Mouse (Mus musculus): ENCODE data around the gene Trp53bp1.

The Trp53bp1 gene

DNA sequence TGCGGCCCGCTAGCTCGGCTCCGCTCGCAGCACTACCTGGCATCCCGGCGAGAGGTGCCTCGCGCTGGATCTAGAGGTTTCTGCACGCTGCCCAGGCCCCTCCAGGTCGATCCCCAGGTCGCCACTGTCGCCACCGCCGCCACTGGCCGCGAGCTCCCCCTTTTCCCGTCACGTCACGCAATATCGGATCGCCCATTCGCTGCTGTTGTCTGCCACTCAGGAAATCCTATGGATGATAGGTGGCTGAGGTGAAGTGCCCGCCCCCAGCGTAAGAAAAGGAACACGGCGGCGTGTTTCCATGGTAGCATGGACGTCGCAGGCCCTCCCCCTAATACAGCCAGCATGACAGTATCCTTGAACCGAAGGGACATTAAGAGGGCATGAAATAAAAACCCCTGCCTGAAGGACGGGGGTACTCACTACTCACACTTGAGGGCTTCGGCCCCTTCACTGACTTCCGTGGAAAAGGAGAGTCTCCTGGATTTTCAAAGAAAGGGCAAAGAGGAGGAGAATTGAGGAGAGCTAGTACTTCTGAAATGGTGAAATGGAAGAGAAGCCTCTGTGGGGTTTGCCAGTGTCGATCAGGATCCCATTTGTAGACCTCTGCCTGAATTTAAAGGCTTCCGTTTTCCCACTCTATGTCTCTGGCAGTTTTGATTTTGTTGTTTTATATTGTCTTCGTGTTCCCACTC lies at the start of gene Trp53bp1:
Gene Trp53bp1, minus strand, starts transcription at position 172 of the 692 bp plus-strand sequence.
- DNase-seq (ENCODE audit: low read depth, low spot score) = peak; percentile 91

DNA sequence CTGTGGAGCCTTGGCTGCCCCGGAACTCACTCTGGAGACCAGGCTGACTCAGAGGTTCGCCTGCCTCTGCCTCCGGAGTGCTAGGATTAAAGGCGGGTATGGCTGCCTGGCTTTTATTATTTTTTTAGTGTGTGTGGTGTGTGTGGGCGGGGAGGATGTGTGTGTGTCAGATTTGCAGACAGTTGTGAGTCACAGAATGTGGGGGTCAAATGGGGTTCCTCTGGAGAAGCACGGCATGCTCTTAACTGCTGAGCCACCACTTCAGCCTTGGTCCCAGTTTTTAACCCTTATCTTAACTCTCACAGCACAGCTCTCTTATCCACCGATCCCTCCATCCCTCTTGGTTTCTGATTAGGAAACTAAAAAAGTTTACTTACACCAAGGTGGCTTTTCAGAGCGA lies 45.1 kb upstream of the Trp53bp1 start:
- no peak for DNase-seq (ENCODE audit: low read depth, low spot score)

GRCm38 (mm10) chr2:121308997-121309416 lies 37.8 kb upstream of the Trp53bp1 start:
- no peak for DNase-seq (ENCODE audit: low read depth, low spot score)

- DNase-seq (ENCODE audit: low read depth, low spot score) = no peak
Observed at GRCm38 (mm10) chr2:121300036-121300435, 28.8 kb upstream of the Trp53bp1 start.

DNA sequence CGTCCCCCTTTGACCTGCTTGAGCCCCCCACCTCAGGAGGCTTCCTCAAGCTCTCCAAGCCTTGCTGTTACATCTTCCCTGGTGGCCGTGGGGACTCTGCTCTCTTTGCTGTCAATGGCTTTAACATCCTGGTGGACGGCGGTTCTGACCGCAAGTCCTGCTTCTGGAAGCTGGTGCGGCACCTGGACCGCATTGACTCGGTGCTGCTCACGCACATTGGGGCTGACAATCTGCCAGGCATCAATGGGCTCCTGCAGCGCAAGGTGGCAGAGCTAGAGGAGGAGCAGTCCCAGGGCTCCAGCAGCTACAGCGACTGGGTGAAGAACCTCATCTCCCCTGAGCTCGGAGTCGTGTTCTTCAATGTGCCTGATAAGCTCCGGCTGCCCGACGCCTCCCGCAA lies 28.3 kb upstream of the Trp53bp1 start:
- DNase-seq (ENCODE audit: low read depth, low spot score) = no peak

DNA sequence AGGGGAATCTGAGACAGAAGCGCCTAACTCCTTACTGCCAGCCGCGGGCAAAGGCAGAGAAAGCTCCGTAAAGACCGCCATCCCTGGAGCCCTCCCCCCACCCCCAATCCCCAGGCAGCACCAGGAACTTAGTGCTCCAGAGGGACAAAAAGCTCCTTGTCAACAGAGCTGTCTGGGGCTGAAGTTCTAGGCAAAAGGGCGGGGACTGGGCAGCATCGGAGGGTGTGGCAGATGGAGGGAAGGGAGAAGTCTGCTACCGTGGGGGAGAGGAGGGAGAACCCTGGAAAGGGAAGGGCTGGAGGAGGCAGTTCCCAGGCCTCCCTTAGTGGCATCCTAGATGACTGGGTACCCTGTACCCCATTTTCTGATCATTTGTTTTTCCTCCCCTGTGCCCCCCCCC lies 26.9 kb upstream of the Trp53bp1 start:
- DNase-seq (ENCODE audit: low read depth, low spot score) = no peak

DNA sequence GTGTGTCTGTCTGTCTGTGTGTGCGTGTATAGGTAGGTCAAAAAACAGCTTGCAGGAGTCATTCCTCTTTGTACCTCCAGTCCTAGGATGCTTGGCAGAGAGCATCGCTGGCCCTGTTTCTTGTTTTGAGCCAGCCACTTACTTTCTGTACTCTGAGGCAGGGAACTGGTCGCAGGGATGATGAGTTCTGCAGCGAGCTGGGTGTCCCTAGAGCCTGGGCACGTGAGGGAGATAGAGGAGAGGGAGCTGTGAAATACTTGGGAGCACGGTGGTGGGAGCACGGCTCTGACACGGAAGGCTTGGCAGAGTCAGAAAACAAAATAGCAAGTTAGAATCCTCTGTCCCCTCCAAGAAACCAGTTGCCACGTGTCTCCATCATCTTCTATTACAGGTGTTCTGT lies 26.5 kb upstream of the Trp53bp1 start:
- DNase-seq (ENCODE audit: low read depth, low spot score) = no peak

- no peak for DNase-seq (ENCODE audit: low read depth, low spot score)
Observed at GRCm38 (mm10) chr2:121296754-121297231, 25.6 kb upstream of the Trp53bp1 start.

DNA sequence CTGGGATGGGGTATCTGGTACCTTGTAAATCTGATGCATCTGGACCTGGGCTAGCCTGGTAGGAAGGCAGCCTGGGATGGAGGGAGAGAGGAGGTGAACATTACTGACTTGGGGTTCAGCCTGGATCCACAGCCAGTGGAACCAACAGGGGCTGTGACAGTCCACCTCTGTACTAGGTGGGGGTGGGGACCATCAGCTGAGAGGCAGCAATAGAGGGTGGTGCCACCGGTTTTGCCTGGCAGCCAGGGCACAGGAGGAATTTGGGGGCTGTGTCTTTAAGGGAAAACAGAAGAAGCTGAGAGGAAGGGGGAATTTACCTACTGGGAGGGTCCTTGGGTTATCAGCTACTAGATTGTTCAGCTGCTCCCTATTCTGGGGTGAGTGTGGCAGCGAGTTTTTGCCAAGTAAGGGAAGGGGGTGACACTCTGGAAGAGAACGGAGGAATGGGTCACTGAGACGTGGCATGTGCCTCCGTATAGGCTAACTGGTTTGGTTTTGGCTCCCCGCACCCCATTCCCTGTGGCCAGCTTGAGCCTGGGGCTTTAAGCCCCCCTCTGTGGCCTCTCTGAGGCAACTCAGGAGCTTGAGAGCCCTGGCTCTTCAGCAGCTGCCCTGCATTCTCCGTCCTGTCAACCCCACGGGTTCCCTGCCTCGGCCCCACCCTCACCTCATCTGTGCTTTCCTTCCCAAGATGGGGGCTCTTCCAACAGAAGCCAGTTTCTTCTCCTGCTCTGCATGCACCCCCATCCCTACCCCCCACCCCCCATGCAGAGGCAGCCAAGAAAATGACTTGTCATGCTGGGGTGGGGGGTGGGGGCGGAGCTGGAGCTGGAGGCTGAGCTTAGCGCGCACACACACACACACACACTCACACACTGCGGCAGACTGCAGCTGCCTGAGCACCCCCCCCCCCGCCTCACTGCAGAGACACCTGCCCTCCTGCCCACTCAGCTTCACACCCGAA lies 24.7 kb upstream of the Trp53bp1 start:
- no peak for DNase-seq (ENCODE audit: low read depth, low spot score)

- DNase-seq (ENCODE audit: low read depth, low spot score) = no peak
Observed at GRCm38 (mm10) chr2:121294753-121295607, 23.8 kb upstream of the Trp53bp1 start.

DNA sequence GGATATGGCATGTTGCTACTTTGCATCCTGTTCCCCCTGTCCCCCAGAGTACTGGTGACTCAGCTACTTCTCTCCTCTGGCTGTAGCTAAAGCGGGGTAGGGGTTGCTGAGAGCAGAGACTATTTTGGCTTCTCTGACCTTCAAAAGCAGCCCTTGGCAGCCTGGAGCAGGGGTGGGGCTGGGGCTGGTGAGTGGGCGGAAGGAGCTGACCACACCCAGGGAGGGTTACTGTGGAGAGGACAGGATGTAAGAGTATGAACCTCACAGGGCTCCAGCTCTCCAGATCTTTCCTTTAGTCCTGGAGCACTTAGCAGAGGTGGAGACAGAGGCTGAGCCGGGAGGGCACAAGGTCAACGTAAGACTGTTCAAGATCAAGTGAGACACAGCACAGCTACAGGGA lies 23.0 kb upstream of the Trp53bp1 start:
- DNase-seq (ENCODE audit: low read depth, low spot score) = no peak

DNA sequence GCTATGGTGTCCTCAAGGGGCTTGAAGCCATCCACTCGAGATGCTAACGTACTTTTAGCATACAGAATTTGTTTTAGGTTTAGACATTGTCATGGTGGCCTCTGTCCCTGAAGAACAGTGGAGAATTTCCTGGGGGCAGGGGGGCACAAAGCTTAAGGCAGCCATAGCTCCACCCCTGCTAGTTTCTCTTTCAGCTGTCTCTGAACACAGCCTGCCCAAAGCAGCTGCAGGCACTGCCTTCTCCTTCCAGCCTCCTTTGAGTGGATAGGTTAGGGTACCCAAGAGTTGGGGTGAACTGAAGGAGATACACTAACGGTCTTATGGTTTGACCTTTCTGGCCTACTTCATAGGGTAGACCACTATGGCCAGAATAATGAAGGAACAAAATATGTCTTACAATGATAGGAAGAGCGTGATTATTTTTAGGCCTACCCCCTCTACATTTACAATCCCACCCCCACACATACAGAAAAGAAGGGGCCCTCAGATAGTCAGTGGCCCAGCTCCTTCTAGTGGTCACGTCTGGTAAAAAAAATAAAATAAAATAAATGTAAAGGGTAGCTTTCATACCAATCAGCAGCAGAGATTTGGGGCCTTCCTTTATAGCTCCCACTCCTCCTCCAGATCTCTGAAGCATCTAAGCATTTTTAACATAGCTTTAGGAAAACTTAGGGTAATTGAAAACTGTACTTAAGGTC lies 21.3 kb upstream of the Trp53bp1 start:
- no peak for DNase-seq (ENCODE audit: low read depth, low spot score)

DNA sequence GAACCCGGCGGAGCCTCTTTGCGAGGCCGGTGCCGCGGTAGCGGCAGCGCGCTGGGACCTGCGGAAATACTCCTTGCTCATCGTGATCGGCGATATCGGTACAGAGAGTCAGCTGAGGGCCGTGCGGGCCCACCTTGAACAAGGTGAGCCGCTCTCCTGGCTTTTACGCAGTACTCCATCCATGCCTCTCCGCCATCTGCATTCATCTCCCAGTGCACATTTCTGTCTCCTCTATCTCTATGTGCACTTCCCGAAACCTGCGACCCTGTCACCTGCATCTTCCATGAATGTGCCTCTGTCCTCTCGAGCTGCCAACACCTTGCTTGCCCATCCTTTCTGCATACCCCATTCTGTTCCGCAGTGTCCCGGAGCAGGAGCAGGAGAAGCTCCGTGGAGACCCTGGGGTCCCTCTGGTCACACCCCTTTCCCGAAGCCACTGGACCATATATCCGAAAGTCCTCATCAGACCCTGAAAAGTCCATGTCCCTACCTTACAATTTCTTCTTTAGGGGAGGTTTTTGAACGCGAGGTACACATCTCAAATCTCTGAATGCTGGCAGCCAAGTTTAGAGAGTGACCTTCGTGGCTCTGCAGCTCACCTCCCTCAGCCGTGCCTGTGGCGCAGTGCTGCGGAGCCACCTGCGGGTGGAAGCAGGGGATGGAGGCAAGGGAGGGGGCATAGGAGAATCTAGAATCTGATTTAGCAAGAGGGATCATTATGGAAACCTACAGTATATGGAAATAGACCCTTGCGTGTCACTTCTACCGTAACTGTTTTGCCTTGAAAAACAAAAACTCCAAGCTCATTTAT lies 18.7 kb upstream of the Trp53bp1 start:
- DNase-seq (ENCODE audit: low read depth, low spot score) = no peak

GRCm38 (mm10) chr2:121288901-121289729 lies 17.9 kb upstream of the Trp53bp1 start, which contains the start of gene Map1a:
TSS of gene Map1a (plus strand) at chr2:121289600.
- DNase-seq (ENCODE audit: low read depth, low spot score) = peak; percentile 95

DNA sequence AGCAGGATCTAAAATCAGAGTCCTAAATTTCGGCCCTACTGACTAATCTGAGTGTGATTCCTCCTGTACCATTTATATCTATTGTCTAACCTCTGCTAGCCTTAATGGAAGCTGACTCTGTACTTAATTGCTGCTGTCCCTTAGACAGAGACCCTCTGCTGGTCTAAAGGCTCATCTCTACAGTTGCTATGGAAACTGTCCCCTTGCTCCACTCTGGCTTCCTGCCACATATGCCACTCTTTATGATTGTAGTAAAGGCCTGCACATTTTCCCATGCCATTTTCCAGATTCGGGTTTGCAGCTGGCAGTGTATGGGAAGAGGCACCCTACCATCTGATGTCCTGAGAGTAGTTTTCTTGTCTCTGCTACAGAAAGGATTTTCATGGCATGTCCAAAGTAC lies 16.6 kb upstream of the Trp53bp1 start:
- DNase-seq (ENCODE audit: low read depth, low spot score) = no peak

DNA sequence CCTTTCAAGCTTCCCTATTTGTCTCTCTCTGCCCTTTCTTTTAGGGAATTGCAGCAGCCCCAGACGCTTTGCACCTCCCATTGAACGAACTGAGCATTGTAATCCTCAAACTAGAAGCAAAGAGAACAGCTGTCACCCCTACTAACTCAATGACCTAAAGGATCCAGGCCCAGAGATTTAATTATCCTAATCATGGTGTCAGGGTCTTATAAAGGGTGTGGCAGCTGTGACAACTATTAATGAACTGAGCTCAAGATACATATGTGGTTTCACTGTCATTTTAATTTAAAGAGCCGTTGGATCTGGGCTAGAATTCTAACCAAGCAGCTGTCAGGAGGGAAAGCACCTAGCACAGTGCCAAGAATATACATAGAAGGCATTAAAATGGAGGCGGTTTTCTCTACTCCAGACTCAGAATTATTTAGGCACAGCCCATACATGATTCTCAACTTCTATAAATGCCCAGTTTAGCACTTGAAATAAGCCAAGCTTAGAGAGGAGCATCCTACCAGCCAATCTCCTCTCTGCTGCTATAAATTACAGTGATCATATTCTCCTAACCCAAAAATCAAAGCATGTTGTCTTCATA lies 815 bp upstream of the Trp53bp1 start:
- no peak for DNase-seq (ENCODE audit: low read depth, low spot score)

GRCm38 (mm10) chr2:121270521-121271235 lies 529 bp downstream of the Trp53bp1 start:
- peak; percentile 54 for DNase-seq (ENCODE audit: low read depth, low spot score)

- DNase-seq (ENCODE audit: low read depth, low spot score) = no peak
Observed at GRCm38 (mm10) chr2:121268446-121268845, 2.8 kb downstream of the Trp53bp1 start.
